Mouse (Mus musculus) intestine, embryonic 15.5 days (tissue): Measurements from ENCODE around the gene Gm10130. TPM values are rescaled to one million over a fixed set of nuclear protein-coding genes. Genes with fewer than 3 reads are reported as not detected.
A peak's percentile ranks its signal among the peaks of the same experiment; 100 is the strongest.
"Not testable (repeated sequence)": the region's sequence is repeated elsewhere in the genome, so short reads cannot be mapped to it uniquely, and the experiment has no call there.

Experiments
- ATAC-seq: fragments of 200-750 bp; cut with Nextera tagmentation; 2 replicates; pipeline ENCODE4 v1.8.0; 2017; ENCODE audit warnings: moderate TSS enrichment, moderate library complexity
- H3K27ac ChIP-seq: fragments of 300-500 bp; sonication (generic); 2 replicates; pipeline ENCODE4 v1.5.1; 2015; ENCODE audit warnings: mild to moderate bottlenecking, inconsistent platforms
- H3K27me3 ChIP-seq: fragments of 300-500 bp; sonication (generic); replicated peaks from 2 replicates; pipeline ENCODE4 v1.6.1; 2015; ENCODE audit warnings: inconsistent platforms
- H3K36me3 ChIP-seq: fragments of 300-500 bp; sonication (generic); 2 replicates; pipeline ENCODE4 v1.6.1; 2015; ENCODE audit warnings: inconsistent platforms
- H3K4me1 ChIP-seq: fragments of 300-500 bp; sonication (generic); replicated peaks from 2 replicates; pipeline ENCODE4 v1.6.1; 2015; ENCODE audit warnings: inconsistent platforms
- H3K4me2 ChIP-seq: fragments of 300-500 bp; sonication (generic); replicated peaks from 2 replicates; pipeline ENCODE4 v1.6.1; 2015; ENCODE audit warnings: mild to moderate bottlenecking, inconsistent platforms
- H3K4me3 ChIP-seq: fragments of 300-500 bp; sonication (generic); replicated peaks from 2 replicates; pipeline ENCODE4 v1.5.1; 2015; ENCODE audit warnings: inconsistent platforms
- H3K9ac ChIP-seq: fragments of 300-500 bp; sonication (generic); 2 replicates; pipeline ENCODE4 v1.6.1; 2015; ENCODE audit warnings: inconsistent platforms
- H3K9me3 ChIP-seq: fragments of 300-500 bp; sonication (generic); 2 replicates; pipeline ENCODE4 v1.6.1; 2016; ENCODE audit warnings: inconsistent platforms
- WGBS: fragments of 180-500 bp; shearing (Covaris S2); methylation state at CpG from one replicate; pipeline ENCODE4 v1.1.7; 2015; 5-methylcytosine and 5-hydroxymethylcytosine counted together
- polyA plus RNA-seq: library from polyadenylated mRNA; unstranded; fragments of >200 nt; fragmentation: Nextera tagmentation; extraction: Ambion mirVana; gene quantifications from 2 replicates; pipeline ENCODE4 v1.2.1, GENCODE M21; 2015

Gene Gm10130
- polyA plus RNA-seq: 2.5 and 4.2 TPM in 2 replicates

- H3K4me2 ChIP-seq: no peak within 1 kb of the TSS
- H3K9ac ChIP-seq: no peak within 1 kb of the TSS
- ATAC-seq: no peak
- H3K36me3 ChIP-seq: peaks cover 21% of the 10 kb centered on the region
- peaks cover 6% of the 10 kb centered on the region for H3K9me3 ChIP-seq
- WGBS: 91% methylated on average over 5 of the region's 5 CpGs
- no peak within 1 kb of the TSS for H3K27ac ChIP-seq
- H3K4me3 ChIP-seq: no peak within 1 kb of the TSS
- no peaks in the 10 kb centered on the region for H3K4me1 ChIP-seq
- H3K27me3 ChIP-seq: no peaks in the 10 kb centered on the region
Measured at GRCm38 (mm10) chr2:150323402-150323801, at the start of gene Gm10130. Gene Gm10130, plus strand, starts transcription at chr2:150323702.

GRCm38 (mm10) chr2:150293669-150294068, 29.8 kb upstream of the Gm10130 start:
- Histone ChIP-seq H3K36me3 (no peaks in the 10 kb centered on the region), H3K9ac (no peak overlapping the region), H3K27ac (no peak overlapping the region), H3K27me3 (no peaks in the 10 kb centered on the region), H3K4me3 (no peak overlapping the region), H3K4me2 (no peak overlapping the region), H3K4me1 (no peaks in the 10 kb centered on the region), H3K9me3 (no peaks in the 10 kb centered on the region)
- 70% methylated on average over 6 of the region's 6 CpGs for WGBS
- ATAC-seq: no peak

- H3K4me1 ChIP-seq: no peaks in the 10 kb centered on the region
- H3K9ac ChIP-seq: no peak overlapping the region
- no peaks in the 10 kb centered on the region for H3K36me3 ChIP-seq
- no peak for ATAC-seq
- no peak overlapping the region for H3K27ac ChIP-seq
- 41% methylated on average over 1 of the region's 1 CpGs for WGBS
- no peaks in the 10 kb centered on the region for H3K27me3 ChIP-seq
- no peaks in the 10 kb centered on the region for H3K9me3 ChIP-seq
- no peak overlapping the region for H3K4me3 ChIP-seq
- no peak overlapping the region for H3K4me2 ChIP-seq
Measured at GRCm38 (mm10) chr2:150299096-150299495, 24.4 kb upstream of the Gm10130 start.

GRCm38 (mm10) chr2:150307183-150307773, 16.2 kb upstream of the Gm10130 start:
- H3K9ac ChIP-seq: no peak overlapping the region
- H3K27me3 ChIP-seq: no peaks in the 10 kb centered on the region
- 0 out of 2 replicates have a peak, but pooled peaks cover 2% of the 10 kb centered on the region for H3K4me1 ChIP-seq
- H3K9me3 ChIP-seq: no peaks in the 10 kb centered on the region
- H3K4me3 ChIP-seq: no peak overlapping the region
- ATAC-seq: no peak
- no peaks in the 10 kb centered on the region for H3K36me3 ChIP-seq
- H3K27ac ChIP-seq: no peak overlapping the region
- no peak overlapping the region for H3K4me2 ChIP-seq
- 84% methylated on average over 10 of the region's 10 CpGs for WGBS

GRCm38 (mm10) chr2:150310952-150311884, 12.3 kb upstream of the Gm10130 start:
- not testable (repeated sequence) for H3K9me3 ChIP-seq, H3K36me3 ChIP-seq, H3K27me3 ChIP-seq, H3K4me1 ChIP-seq
- H3K27ac ChIP-seq: peak overlapping the region; percentile 67
- H3K4me3 ChIP-seq: peak overlapping the region; percentile 60
- WGBS: 7% methylated on average over 19 of the region's 19 CpGs
- H3K9ac ChIP-seq: peak overlapping the region; percentile 54
- peak; percentile 100 for ATAC-seq
- H3K4me2 ChIP-seq: peak overlapping the region; percentile 64

GRCm38 (mm10) chr2:150316140-150316539, 7.4 kb upstream of the Gm10130 start:
- Histone ChIP-seq H3K4me2 (no peak overlapping the region), H3K9ac (no peak overlapping the region), H3K9me3 (no peaks in the 10 kb centered on the region), H3K27me3 (no peaks in the 10 kb centered on the region), H3K4me3 (no peak overlapping the region), H3K4me1 (no peaks in the 10 kb centered on the region), H3K27ac (no peak overlapping the region), H3K36me3 (peaks cover 6% of the 10 kb centered on the region; the same call in 1 of the 2 replicates)
- no peak for ATAC-seq

- 95% methylated on average over 1 of the region's 1 CpGs for WGBS
- no peak overlapping the region for H3K4me2 ChIP-seq
- ATAC-seq: no peak
- no peaks in the 10 kb centered on the region for H3K4me1 ChIP-seq
- no peak overlapping the region for H3K9ac ChIP-seq
- no peaks in the 10 kb centered on the region for H3K9me3 ChIP-seq
- no peak overlapping the region for H3K4me3 ChIP-seq
- no peaks in the 10 kb centered on the region for H3K27me3 ChIP-seq
- peaks cover 12% of the 10 kb centered on the region for H3K36me3 ChIP-seq
- no peak overlapping the region for H3K27ac ChIP-seq
Measured at GRCm38 (mm10) chr2:150318973-150319372, 4.5 kb upstream of the Gm10130 start.

GRCm38 (mm10) chr2:150357136-150357535, 33.6 kb downstream of the Gm10130 start:
- not testable (repeated sequence) for H3K4me3 ChIP-seq, H3K4me1 ChIP-seq, H3K9ac ChIP-seq, H3K27me3 ChIP-seq, H3K9me3 ChIP-seq, H3K27ac ChIP-seq, H3K4me2 ChIP-seq, H3K36me3 ChIP-seq
- ATAC-seq: peak; percentile 63

GRCm38 (mm10) chr2:150362113-150362877, 38.8 kb downstream of the Gm10130 start, which contains the start of gene 3300002I08Rik:
Gene 3300002I08Rik, minus strand, starts transcription at chr2:150362765.
- peak within 1 kb of the TSS; percentile 88 for H3K27ac ChIP-seq
- not testable (repeated sequence) for H3K9me3 ChIP-seq, H3K27me3 ChIP-seq, H3K4me1 ChIP-seq, H3K36me3 ChIP-seq
- peak within 1 kb of the TSS; percentile 65 for H3K9ac ChIP-seq
- H3K4me2 ChIP-seq: peak within 1 kb of the TSS; percentile 58
- peak within 1 kb of the TSS; percentile 62 for H3K4me3 ChIP-seq
- 5% methylated on average over 17 of the region's 17 CpGs for WGBS
- peak; percentile 99 for ATAC-seq

GRCm38 (mm10) chr2:150362878-150363229, 39.4 kb downstream of the Gm10130 start:
- ATAC-seq: peak; percentile 74
- no peaks in the 10 kb centered on the region for H3K4me1 ChIP-seq
- peak overlapping the region; percentile 88 for H3K27ac ChIP-seq
- 6% methylated on average over 4 of the region's 4 CpGs for WGBS
- no peaks in the 10 kb centered on the region for H3K9me3 ChIP-seq
- H3K36me3 ChIP-seq: no peaks in the 10 kb centered on the region
- H3K9ac ChIP-seq: peak overlapping the region; percentile 65; the same call in 1 of the 2 replicates
- peak overlapping the region; percentile 62 for H3K4me3 ChIP-seq
- no peaks in the 10 kb centered on the region for H3K27me3 ChIP-seq
- peak overlapping the region; percentile 58 for H3K4me2 ChIP-seq

- not testable (repeated sequence) for H3K4me3 ChIP-seq, H3K9me3 ChIP-seq, ATAC-seq, H3K9ac ChIP-seq, H3K27ac ChIP-seq, H3K36me3 ChIP-seq, H3K4me1 ChIP-seq, H3K27me3 ChIP-seq, H3K4me2 ChIP-seq
- WGBS: 96% methylated on average over 19 of the region's 19 CpGs
Measured at GRCm38 (mm10) chr2:150385553-150386106, 62.1 kb downstream of the Gm10130 start.

- Histone ChIP-seq H3K27ac (no peak overlapping the region), H3K4me3 (no peak overlapping the region), H3K4me2 (no peak overlapping the region), H3K9ac (no peak overlapping the region), H3K27me3 (no peaks in the 10 kb centered on the region), H3K9me3 (no peaks in the 10 kb centered on the region), H3K4me1 (no peaks in the 10 kb centered on the region), H3K36me3 (no peaks in the 10 kb centered on the region)
- ATAC-seq: no peak
- 88% methylated on average over 1 of the region's 1 CpGs for WGBS
Measured at GRCm38 (mm10) chr2:150390198-150390597, 66.7 kb downstream of the Gm10130 start.
